Mouse (Mus musculus): ENCODE measurements around the gene Arid1b.

DNA sequence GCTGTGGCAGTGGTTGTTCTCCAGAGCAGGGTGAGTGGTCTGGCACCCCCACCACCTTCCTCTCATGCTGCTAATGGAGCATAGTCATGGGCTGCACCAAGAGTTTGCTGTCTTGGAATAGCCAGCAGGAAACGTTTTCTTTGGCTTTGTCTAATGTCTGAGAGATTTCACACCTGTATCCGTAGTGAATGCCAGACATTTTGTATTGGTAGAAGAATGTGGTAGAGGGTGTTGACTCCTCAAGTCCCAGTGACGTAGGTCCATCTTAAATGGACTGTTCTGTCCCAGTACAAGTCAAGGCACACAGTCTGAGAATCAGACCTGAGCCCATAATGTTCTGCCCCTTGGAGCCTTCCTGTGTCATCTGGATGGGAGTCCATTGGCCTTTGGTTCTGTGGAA, 39.2 kb downstream of the Arid1b start:
- no peak for TF ChIP-seq GATA1 (IDR thresholded peaks at IDR 0.05; ENCODE audit: low read length)
- TF ChIP-seq TAL1 (IDR thresholded peaks at IDR 0.05; ENCODE audit: low read length): no peak
